Mouse (Mus musculus): Measurements from ENCODE around the gene Hivep1. TPM values are rescaled to one million over a fixed set of nuclear protein-coding genes. Genes with fewer than 3 reads are reported as not detected.
A peak's percentile ranks its signal among the peaks of the same experiment; 100 is the strongest.

The Hivep1 gene
- total and polyA plus RNA-seq, 3 experiments, result 7.5 to 53.3 (median 24.9) TPM

DNA sequence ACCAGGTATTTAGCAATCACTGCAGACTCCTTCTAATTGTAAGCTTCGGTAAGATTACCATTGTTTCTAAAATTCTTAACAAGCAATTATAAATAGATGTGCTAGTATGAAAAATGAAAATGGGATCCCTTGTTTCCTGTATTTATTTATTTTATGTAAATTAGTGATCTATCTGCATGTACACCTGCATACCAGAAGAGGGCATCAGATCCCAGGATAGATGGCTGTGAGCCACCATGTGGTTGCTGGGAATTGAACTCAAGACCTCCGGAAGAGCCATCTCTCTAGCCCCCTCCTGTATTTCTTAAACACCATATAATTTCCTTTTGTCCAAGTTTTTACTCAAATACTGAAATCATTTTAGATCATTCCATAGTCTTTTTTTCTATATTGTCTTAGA is 145.8 kb downstream of the Hivep1 start:
- no peak overlapping the region for H3K9ac ChIP-seq (ENCODE audit: insufficient read depth, low read depth)
- in situ Hi-C loops (cut with MboI; ENCODE audit: low pct_ligation_motif_present, low pct_unique_long_range_greater_than_20kb, low sequenced_read_pairs), result no loop called here
- no peak overlapping the region for H3K27ac ChIP-seq (ENCODE audit: insufficient read depth, low read depth)
- H3K36me3 ChIP-seq (replicated peaks in 1 of 2; ENCODE audit: control insufficient read depth in 1 of 2, insufficient read depth in 1 of 2, low read length in 1 of 2), result no peaks in the 10 kb centered on the region
- no peak for TF ChIP-seq E2F4 (IDR thresholded peaks at IDR 0.05; ENCODE audit: insufficient replicate concordance, low read depth, low read length)
- peak; percentile 15 for TF ChIP-seq SMC3 (IDR thresholded peaks at IDR 0.05; ENCODE audit: low read depth, low read length)
- TF ChIP-seq CTCF (conservative IDR thresholded peaks at IDR 0.05 in 1 of 2, IDR thresholded peaks at IDR 0.05 in 1 of 2; ENCODE audit: low read depth in 2 of 2, low read length in 2 of 2), result peak; percentile 13 to 37; a peak in 3 of 4 replicates
- no peaks in the 10 kb centered on the region for H3K27me3 ChIP-seq (replicated peaks)
- peaks cover 8% of the 10 kb centered on the region for H3K9me3 ChIP-seq (replicated peaks; ENCODE audit: low read length)
- no peak overlapping the region for H3K4me2 ChIP-seq (ENCODE audit: insufficient read depth, low read depth, poor library complexity, severe bottlenecking)
- dilution Hi-C loops (cut with MboI; ENCODE audit: extremely low pct_ligation_motif_present, extremely low pct_unique_long_range_greater_than_20kb, low sequenced_read_pairs), result no loop called here
- no peak overlapping the region for H3K4me3 ChIP-seq (replicated peaks in 1 of 3; ENCODE audit: low read depth in 2 of 3, low read length in 2 of 3, poor library complexity in 1 of 3)
- H3K4me1 ChIP-seq (ENCODE audit: control insufficient read depth in 1 of 2, insufficient read depth in 2 of 2), result no peaks in the 10 kb centered on the region
- no peak for DNase-seq (ENCODE audit: extremely low read depth)
- no peaks in the 10 kb centered on the region for H3K79me2 ChIP-seq (replicated peaks; ENCODE audit: control insufficient read depth, extremely low read depth, insufficient read depth, poor library complexity, severe bottlenecking)

- in situ Hi-C loops (cut with MboI; ENCODE audit: low pct_ligation_motif_present, low pct_unique_long_range_greater_than_20kb, low sequenced_read_pairs), result no loop called here
- TF ChIP-seq ZC3H11A (IDR thresholded peaks at IDR 0.05; ENCODE audit: low read depth, low read length) (no peak), E2F4 (IDR thresholded peaks at IDR 0.05; ENCODE audit: insufficient replicate concordance, low read depth, low read length) (no peak), SIN3A (IDR thresholded peaks at IDR 0.05; ENCODE audit: low read length) (no peak), MYC (IDR thresholded peaks at IDR 0.05; ENCODE audit: low read depth, low read length) (no peak), ZMIZ1 (IDR thresholded peaks at IDR 0.05; ENCODE audit: low read depth, low read length) (no peak), GABPA (IDR thresholded peaks at IDR 0.05; ENCODE audit: insufficient replicate concordance, low read depth, low read length) (no peak), PAX5 (IDR thresholded peaks at IDR 0.05; ENCODE audit: low read length) (no peak), ETS1 (conservative IDR thresholded peaks at IDR 0.05; ENCODE audit: low read depth, low read length) (no peak), POLR2A (IDR thresholded peaks at IDR 0.05; ENCODE audit: low read depth, low read length) (no peak), CHD1 (IDR thresholded peaks at IDR 0.05; ENCODE audit: low read depth, low read length) (no peak), RAD21 (IDR thresholded peaks at IDR 0.05; ENCODE audit: low read depth, low read length) (no peak), POLR2AphosphoS2 (IDR thresholded peaks at IDR 0.05; ENCODE audit: low read depth, low read length) (no peak), USF2 (conservative IDR thresholded peaks at IDR 0.05; ENCODE audit: low read depth, low read length) (no peak), MXI1 (IDR thresholded peaks at IDR 0.05; ENCODE audit: low read depth, low read length) (no peak), ELF1 (IDR thresholded peaks at IDR 0.05; ENCODE audit: low read depth, low read length) (no peak), RCOR1 (conservative IDR thresholded peaks at IDR 0.05; ENCODE audit: low read depth, low read length) (no peak), MAFK (IDR thresholded peaks at IDR 0.05; ENCODE audit: insufficient replicate concordance, low read length) (no peak), MAZ (IDR thresholded peaks at IDR 0.05; ENCODE audit: low read depth, low read length) (no peak), SMC3 (IDR thresholded peaks at IDR 0.05; ENCODE audit: low read depth, low read length) (no peak), UBTF (IDR thresholded peaks at IDR 0.05; ENCODE audit: low read depth, low read length) (no peak)
- Histone ChIP-seq H3K27me3 (replicated peaks) (no peaks in the 10 kb centered on the region), H3K4me2 (ENCODE audit: insufficient read depth, low read depth, poor library complexity, severe bottlenecking) (no peak overlapping the region), H3K79me2 (replicated peaks; ENCODE audit: control insufficient read depth, extremely low read depth, insufficient read depth, poor library complexity, severe bottlenecking) (no peaks in the 10 kb centered on the region), H3K4me3 (replicated peaks in 1 of 3; ENCODE audit: low read depth in 2 of 3, low read length in 2 of 3, poor library complexity in 1 of 3) (no peak overlapping the region), H3K9me3 (replicated peaks; ENCODE audit: low read length) (no peaks in the 10 kb centered on the region), H3K9ac (ENCODE audit: insufficient read depth, low read depth) (no peak overlapping the region), H3K4me1 (ENCODE audit: control insufficient read depth in 1 of 2, insufficient read depth in 2 of 2) (0 out of 4 replicates have a peak, but pooled peaks cover 0 to 2% of the 10 kb centered on the region in 2 experiments), H3K36me3 (replicated peaks in 1 of 2; ENCODE audit: control insufficient read depth in 1 of 2, insufficient read depth in 1 of 2, low read length in 1 of 2) (no peaks in the 10 kb centered on the region), H3K27ac (ENCODE audit: insufficient read depth, low read depth) (no peak overlapping the region)
- dilution Hi-C loops (cut with MboI; ENCODE audit: extremely low pct_ligation_motif_present, extremely low pct_unique_long_range_greater_than_20kb, low sequenced_read_pairs), result no loop called here
- DNase-seq (ENCODE audit: extremely low read depth), result no peak
Observed at GRCm38 (mm10) chr13:42213556-42213955, 161.7 kb downstream of the Hivep1 start.

Data from CH12.LX (cell line).